ENCODE assay signal across 11 mouse cellular contexts in genomic region chr2:166667790-166668695, GRCm38 (mm10). TPM values are rescaled to one million over a fixed set of nuclear protein-coding genes. Genes with fewer than 3 reads are reported as not detected.
DNase-seq lines count a peak whose midpoint lies in the region; ATAC-seq lines count a peak whose summit lies in the region.
"Had no signal": no experiment of that assay in that cellular context is flagged by ENCODE, and none has a peak within 500 bp of the region (broad histone marks: within the 10 kb centered on the region; RNA-seq: fewer than 3 reads in every experiment).

No protein-coding gene starts in this region.

- H3K9me3 ChIP-seq in heart, embryonic 10.5 days: no peaks in the 10 kb centered on the region
- no peaks in the 10 kb centered on the region for H3K9me3 ChIP-seq in forebrain, embryonic 12.5 days
- H3K9me3 ChIP-seq in limb, embryonic 10.5 days (replicated peaks): no peaks in the 10 kb centered on the region
- H3K9me3 ChIP-seq: megakaryocyte, embryonic 14.5 days had no signal

- H3K27ac ChIP-seq in heart, embryonic 10.5 days: peak overlapping the region; percentile 23; the same call in 1 of the 2 replicates
- peak overlapping the region; percentile 76 for H3K27ac ChIP-seq in forebrain, embryonic 12.5 days
- peak overlapping the region; percentile 53; the same call in 1 of the 2 replicates for H3K27ac ChIP-seq in limb, embryonic 10.5 days

- peak overlapping the region; percentile 8; the same call in 1 of the 2 replicates for H3K4me2 ChIP-seq in forebrain, embryonic 12.5 days

- 0 out of 2 replicates have a peak, but pooled peaks cover 6% of the 10 kb centered on the region for H3K27me3 ChIP-seq in heart, embryonic 10.5 days (ENCODE audit: insufficient read depth, poor library complexity, severe bottlenecking)
- no peaks in the 10 kb centered on the region for H3K27me3 ChIP-seq in forebrain, embryonic 12.5 days
- H3K27me3 ChIP-seq in limb, embryonic 10.5 days (ENCODE audit: low read depth, poor library complexity, severe bottlenecking): no peaks in the 10 kb centered on the region
- H3K27me3 ChIP-seq: CH12.LX had no signal

- H3K9ac ChIP-seq in forebrain, embryonic 12.5 days: peak overlapping the region; percentile 21; the same call in 1 of the 2 replicates

- ATAC-seq in forebrain, embryonic 12.5 days (ENCODE audit: low FRiP score): no peak

- no peak for DNase-seq in heart, embryonic 10.5 days (ENCODE audit: low spot score)
- DNase-seq in heart, postnatal 14 days: no peak
- peak; percentile 28 for DNase-seq in 416B (ENCODE audit: low read depth)
- no peak for DNase-seq in limb, embryonic 10.5 days (ENCODE audit: low spot score)
- no peak for DNase-seq in retina, postnatal 1 day
- no peak for DNase-seq in frontal cortex, postnatal 14 days (ENCODE audit: low spot score in 2 of 2)
- DNase-seq in ovary, postnatal 14 days (ENCODE audit: low spot score): no peak
- DNase-seq: spleen, adult 18-20 months had no signal

- intact Hi-C loops in heart, postnatal 14 days (cut with DNase I): no loop called here

- 22% methylated on average over 22 of the region's 22 CpGs for WGBS in heart, embryonic 10.5 days
- 31% methylated on average over 22 of the region's 22 CpGs for WGBS in forebrain, embryonic 12.5 days
- WGBS in limb, embryonic 10.5 days: 41% methylated on average over 22 of the region's 22 CpGs

- peaks cover 75% of the 10 kb centered on the region for H3K4me1 ChIP-seq in heart, embryonic 10.5 days
- peaks cover 80% of the 10 kb centered on the region for H3K4me1 ChIP-seq in forebrain, embryonic 12.5 days
- H3K4me1 ChIP-seq in limb, embryonic 10.5 days: peaks cover 77% of the 10 kb centered on the region

- no peaks in the 10 kb centered on the region for H3K36me3 ChIP-seq in heart, embryonic 10.5 days
- no peaks in the 10 kb centered on the region for H3K36me3 ChIP-seq in forebrain, embryonic 12.5 days (replicated peaks)
- H3K36me3 ChIP-seq in limb, embryonic 10.5 days: no peaks in the 10 kb centered on the region

- H3K4me3 ChIP-seq in heart, embryonic 10.5 days: peak overlapping the region; percentile 41
- H3K4me3 ChIP-seq in forebrain, embryonic 12.5 days (replicated peaks): no peak overlapping the region
- H3K4me3 ChIP-seq in limb, embryonic 10.5 days: no peak overlapping the region
- H3K4me3 ChIP-seq: megakaryocyte, embryonic 14.5 days had no signal

RNA-seq across cellular contexts. Expression of gene Prex1, which starts 45.6 kb away (rescaled TPM):
- polyA plus RNA-seq in heart, embryonic 10.5 days (2016; fragmentation: Nextera tagmentation; extraction: Ambion mirVana): 10.9 and 13.2 TPM in 2 replicates
- 10 to 100 TPM; 10.7 to 11.9 TPM for total RNA-seq in heart, postnatal 14 days (2021)
- polyA plus RNA-seq in forebrain, embryonic 12.5 days (2016; fragmentation: Nextera tagmentation; extraction: Ambion mirVana): 29.9 and 30.7 TPM in 2 replicates
- polyA plus RNA-seq in limb, embryonic 10.5 days (2016; fragmentation: Nextera tagmentation; extraction: Ambion mirVana): 24.6 and 26.2 TPM in 2 replicates

Comparison
In these comparisons a context has a peak if more than half of its experiments do, and no peak if none do; other contexts are left out.
1. H3K27ac ChIP-seq: peak in every context shown above with its lines; median percentile 76 in forebrain, embryonic 12.5 days; 53 in limb, embryonic 10.5 days; 23 in heart, embryonic 10.5 days.